Mouse (Mus musculus) neural tube, embryonic 11.5 days (tissue): ENCODE data around the gene Slc24a3. TPM values are rescaled to one million over a fixed set of nuclear protein-coding genes. Genes with fewer than 3 reads are reported as not detected.
A peak's percentile ranks its signal among the peaks of the same experiment; 100 is the strongest.

Experiments
- ATAC-seq: fragments of 200-750 bp; cut with Nextera tagmentation; 2 replicates; pipeline ENCODE4 v1.8.0; 2017; ENCODE audit warnings: moderate number of reproducible peaks, mild to moderate bottlenecking, moderate TSS enrichment, moderate library complexity; ENCODE audit not compliant: insufficient read depth, low FRiP score, low TSS enrichment
- DNase-seq: peaks from one replicate; pipeline ENCODE4 v3.0.0-alpha.2; 2015; ENCODE audit warnings: low spot score
- H3K27ac ChIP-seq: fragments of 300-500 bp; sonication (generic); 2 replicates; pipeline ENCODE4 v1.5.1; 2014; ENCODE audit warnings: low read depth, mild to moderate bottlenecking, low read length
- H3K27me3 ChIP-seq: fragments of 300-500 bp; sonication (generic); 2 replicates; pipeline ENCODE4 v1.6.1; 2014; ENCODE audit warnings: mild to moderate bottlenecking, low read length, mixed read lengths; ENCODE audit not compliant: control insufficient read depth, insufficient read depth
- H3K36me3 ChIP-seq: fragments of 300-500 bp; sonication (generic); 2 replicates; pipeline ENCODE4 v1.6.1; 2014; ENCODE audit warnings: mild to moderate bottlenecking, low read length, moderate library complexity, mixed read lengths; ENCODE audit not compliant: control insufficient read depth, insufficient read depth
- H3K4me1 ChIP-seq: fragments of 300-500 bp; sonication (generic); 2 replicates; pipeline ENCODE4 v1.6.1; 2014; ENCODE audit warnings: low read length, mixed read lengths; ENCODE audit not compliant: control insufficient read depth, insufficient read depth
- H3K4me2 ChIP-seq: fragments of 300-500 bp; sonication (generic); 2 replicates; pipeline ENCODE4 v1.6.1; 2014; ENCODE audit warnings: low read depth, mild to moderate bottlenecking, moderate library complexity
- H3K4me3 ChIP-seq: fragments of 300-500 bp; sonication (generic); 2 replicates; pipeline ENCODE4 v1.5.1; 2014; ENCODE audit warnings: low read depth, low read length
- H3K9ac ChIP-seq: fragments of 300-500 bp; sonication (generic); 2 replicates; pipeline ENCODE4 v1.6.1; 2014; ENCODE audit warnings: mild to moderate bottlenecking, low read length
- H3K9me3 ChIP-seq: fragments of 300-500 bp; sonication (generic); 2 replicates; pipeline ENCODE4 v1.6.1; 2016; ENCODE audit warnings: low read length; ENCODE audit not compliant: control insufficient read depth
- WGBS: fragments of 180-500 bp; shearing (Covaris S2); extraction: QIAGEN DNeasy Blood & Tissue Kit; methylation state at CpG from one replicate; pipeline ENCODE4 v1.1.7; 2014; 5-methylcytosine and 5-hydroxymethylcytosine counted together
- polyA plus RNA-seq: library from polyadenylated mRNA; unstranded; fragments of >200 nt; fragmentation: Nextera tagmentation; extraction: Ambion mirVana; gene quantifications from 2 replicates; pipeline ENCODE4 v1.2.1, GENCODE M21; 2014

Slc24a3 gene
- polyA plus RNA-seq, 1 experiment from 2014 or later: 6.2 TPM

- Histone ChIP-seq H3K4me3 (no peak overlapping the region), H3K9me3 (no peaks in the 10 kb centered on the region), H3K9ac (no peak overlapping the region), H3K4me1 (no peaks in the 10 kb centered on the region), H3K4me2 (no peak overlapping the region), H3K27ac (no peak overlapping the region), H3K27me3 (no peaks in the 10 kb centered on the region), H3K36me3 (no peaks in the 10 kb centered on the region)
- WGBS: 62% methylated on average over 3 of the region's 3 CpGs
- DNase-seq (no peak), ATAC-seq (no peak)
These were observed 488.6 kb downstream of the Slc24a3 start for GRCm38 (mm10) chr2:145656121-145656520.

DNA sequence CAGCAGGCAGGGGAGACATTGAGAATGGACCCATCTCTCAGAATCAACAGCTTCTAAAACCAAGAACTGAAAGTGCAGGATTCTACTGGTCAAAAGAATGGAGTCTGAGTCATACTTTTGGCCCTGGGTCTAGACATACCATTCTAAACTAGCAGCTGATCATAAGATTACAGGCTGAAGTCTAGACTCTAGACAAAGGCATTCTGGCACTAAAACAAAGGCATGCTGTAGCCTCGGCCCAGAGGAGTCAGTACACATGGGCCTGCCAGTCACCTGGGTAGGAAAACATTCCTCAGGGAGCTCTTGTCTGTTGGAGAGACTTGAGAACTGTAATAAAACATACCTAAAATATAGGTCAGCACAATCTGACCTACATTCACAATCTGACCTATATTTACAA lies 489.2 kb downstream of the Slc24a3 start:
- no peaks in the 10 kb centered on the region for H3K9me3 ChIP-seq
- no peak overlapping the region for H3K4me2 ChIP-seq
- H3K4me1 ChIP-seq: no peaks in the 10 kb centered on the region
- no peaks in the 10 kb centered on the region for H3K36me3 ChIP-seq
- H3K27ac ChIP-seq: no peak overlapping the region
- 72% methylated on average over 1 of the region's 1 CpGs for WGBS
- no peaks in the 10 kb centered on the region for H3K27me3 ChIP-seq
- no peak for DNase-seq
- ATAC-seq: no peak
- no peak overlapping the region for H3K4me3 ChIP-seq
- H3K9ac ChIP-seq: no peak overlapping the region

DNA sequence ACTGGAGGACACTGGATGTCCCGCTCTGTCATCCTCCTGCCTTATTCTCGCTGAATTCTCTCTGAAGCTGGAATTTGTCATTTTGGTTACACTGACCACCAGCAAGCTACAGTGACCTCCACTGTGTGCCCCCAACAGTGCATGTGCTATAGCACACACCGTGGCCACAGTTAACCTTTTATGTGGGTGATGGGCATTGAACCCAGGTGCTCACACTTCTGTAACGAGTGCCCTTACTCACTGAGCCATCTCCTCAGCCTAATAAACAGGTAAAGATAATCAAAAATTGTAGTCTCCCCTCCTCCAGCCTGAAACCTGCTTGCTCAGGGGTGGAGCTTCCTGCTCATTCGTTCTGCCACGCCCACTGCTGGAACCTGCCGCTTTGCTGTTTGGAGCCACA lies 493.7 kb downstream of the Slc24a3 start:
- no peaks in the 10 kb centered on the region for H3K4me1 ChIP-seq
- H3K4me2 ChIP-seq: no peak overlapping the region
- H3K4me3 ChIP-seq: no peak overlapping the region
- no peaks in the 10 kb centered on the region for H3K36me3 ChIP-seq
- DNase-seq (no peak), ATAC-seq (no peak)
- no peak overlapping the region for H3K9ac ChIP-seq
- no peaks in the 10 kb centered on the region for H3K27me3 ChIP-seq
- H3K9me3 ChIP-seq: no peaks in the 10 kb centered on the region
- H3K27ac ChIP-seq: no peak overlapping the region
- 76% methylated on average over 6 of the region's 7 CpGs for WGBS

- WGBS: 87% methylated on average over 7 of the region's 7 CpGs
- DNase-seq: no peak
- Histone ChIP-seq H3K4me3 (no peak overlapping the region), H3K9me3 (no peaks in the 10 kb centered on the region), H3K27me3 (no peaks in the 10 kb centered on the region), H3K36me3 (no peaks in the 10 kb centered on the region), H3K9ac (no peak overlapping the region), H3K4me1 (no peaks in the 10 kb centered on the region), H3K27ac (no peak overlapping the region), H3K4me2 (no peak overlapping the region)
- ATAC-seq: no peak
These were observed 496.3 kb downstream of the Slc24a3 start for GRCm38 (mm10) chr2:145663899-145664298.

- Histone ChIP-seq H3K4me3 (no peak overlapping the region), H3K4me1 (no peaks in the 10 kb centered on the region), H3K27me3 (no peaks in the 10 kb centered on the region), H3K27ac (no peak overlapping the region), H3K36me3 (no peaks in the 10 kb centered on the region), H3K9me3 (no peaks in the 10 kb centered on the region), H3K9ac (no peak overlapping the region), H3K4me2 (no peak overlapping the region)
- DNase-seq (no peak), ATAC-seq (no peak)
- WGBS: 79% methylated on average over 2 of the region's 2 CpGs
These were observed 496.8 kb downstream of the Slc24a3 start for GRCm38 (mm10) chr2:145664311-145664710.

- H3K9ac ChIP-seq: no peak overlapping the region
- no peaks in the 10 kb centered on the region for H3K36me3 ChIP-seq
- no peak overlapping the region for H3K4me2 ChIP-seq
- no peak for DNase-seq
- no peak overlapping the region for H3K27ac ChIP-seq
- H3K9me3 ChIP-seq: no peaks in the 10 kb centered on the region
- no peaks in the 10 kb centered on the region for H3K27me3 ChIP-seq
- no peak for ATAC-seq
- WGBS: 79% methylated on average over 4 of the region's 4 CpGs
- H3K4me1 ChIP-seq: no peaks in the 10 kb centered on the region
- no peak overlapping the region for H3K4me3 ChIP-seq
These were observed 500.6 kb downstream of the Slc24a3 start for GRCm38 (mm10) chr2:145668135-145668534.

- ATAC-seq (no peak), DNase-seq (no peak)
- H3K9me3 ChIP-seq: no peaks in the 10 kb centered on the region
- H3K9ac ChIP-seq: no peak overlapping the region
- no peaks in the 10 kb centered on the region for H3K27me3 ChIP-seq
- no peak overlapping the region for H3K4me2 ChIP-seq
- H3K4me1 ChIP-seq: no peaks in the 10 kb centered on the region
- H3K4me3 ChIP-seq: no peak overlapping the region
- H3K36me3 ChIP-seq: no peaks in the 10 kb centered on the region
- WGBS: 88% methylated on average over 4 of the region's 4 CpGs
- no peak overlapping the region for H3K27ac ChIP-seq
These were observed 502.6 kb downstream of the Slc24a3 start for GRCm38 (mm10) chr2:145670131-145670530.

GRCm38 (mm10) chr2:145674496-145675141 lies 507.1 kb downstream of the Slc24a3 start:
- H3K36me3 ChIP-seq: no peaks in the 10 kb centered on the region
- peak overlapping the region; percentile 92 for H3K4me2 ChIP-seq
- H3K27me3 ChIP-seq: no peaks in the 10 kb centered on the region
- DNase-seq (peak; percentile 30), ATAC-seq (peak; percentile 58)
- peak overlapping the region; percentile 57 for H3K4me3 ChIP-seq
- no peaks in the 10 kb centered on the region for H3K9me3 ChIP-seq
- no peak overlapping the region for H3K27ac ChIP-seq
- WGBS: 5% methylated on average over 21 of the region's 23 CpGs
- peak overlapping the region; percentile 63 for H3K9ac ChIP-seq
- no peaks in the 10 kb centered on the region for H3K4me1 ChIP-seq

GRCm38 (mm10) chr2:145675142-145675755 lies 507.7 kb downstream of the Slc24a3 start, which contains the start of gene Rin2:
TSS of gene Rin2 (plus strand) at chr2:145675215.
- H3K36me3 ChIP-seq: no peaks in the 10 kb centered on the region
- ATAC-seq (peak; percentile 87), DNase-seq (peak; percentile 85)
- H3K9ac ChIP-seq: peak within 1 kb of the TSS; percentile 63
- no peaks in the 10 kb centered on the region for H3K4me1 ChIP-seq
- no peaks in the 10 kb centered on the region for H3K9me3 ChIP-seq
- 0% methylated on average over 33 of the region's 33 CpGs for WGBS
- no peaks in the 10 kb centered on the region for H3K27me3 ChIP-seq
- H3K27ac ChIP-seq: 0 out of 2 replicates have a peak within 1 kb of the TSS, but pooled peaks have one; percentile 39
- peak within 1 kb of the TSS; percentile 57 for H3K4me3 ChIP-seq
- peak within 1 kb of the TSS; percentile 92 for H3K4me2 ChIP-seq
